Mouse (Mus musculus) embryonic facial prominence, embryonic 11.5 days (tissue): ENCODE measurements around the gene Jmy. TPM values are rescaled to one million over a fixed set of nuclear protein-coding genes. Genes with fewer than 3 reads are reported as not detected.

Experiments used
- ATAC-seq: fragments of 200-750 bp; cut with Nextera tagmentation; replicated peaks from 2 replicates; pipeline ENCODE4 v1.8.0; 2017; ENCODE audit warnings: low read depth; ENCODE audit not compliant: insufficient number of reproducible peaks, low FRiP score, low TSS enrichment
- DNase-seq: peaks from one replicate; pipeline ENCODE4 v3.0.0-alpha.2; 2015; ENCODE audit warnings: low spot score
- H3K27ac ChIP-seq: fragments of 300-500 bp; sonication (generic); replicated peaks from 2 replicates; pipeline ENCODE4 v1.5.1; 2014; ENCODE audit warnings: mild to moderate bottlenecking, low read depth, low read length, control low read depth
- H3K27me3 ChIP-seq: fragments of 300-500 bp; sonication (generic); 2 replicates; pipeline ENCODE4 v1.6.1; 2014; ENCODE audit warnings: mild to moderate bottlenecking, low read length, moderate library complexity, mixed read lengths; ENCODE audit not compliant: control insufficient read depth, insufficient read depth
- H3K36me3 ChIP-seq: fragments of 300-500 bp; sonication (generic); replicated peaks from 2 replicates; pipeline ENCODE4 v1.6.1; 2014; ENCODE audit warnings: low read depth, mild to moderate bottlenecking, low read length, moderate library complexity, mixed read lengths; ENCODE audit not compliant: control insufficient read depth, insufficient read depth
- H3K4me1 ChIP-seq: fragments of 300-500 bp; sonication (generic); 2 replicates; pipeline ENCODE4 v1.6.1; 2014; ENCODE audit warnings: low read length, mixed read lengths; ENCODE audit not compliant: control insufficient read depth, insufficient read depth
- H3K4me2 ChIP-seq: fragments of 300-500 bp; sonication (generic); 2 replicates; pipeline ENCODE4 v1.6.1; 2014; ENCODE audit warnings: low read depth, mild to moderate bottlenecking, control low read depth, low read length, moderate library complexity
- H3K4me3 ChIP-seq: fragments of 300-500 bp; sonication (generic); 2 replicates; pipeline ENCODE4 v1.5.1; 2014; ENCODE audit warnings: low read depth, low read length, control low read depth
- H3K9ac ChIP-seq: fragments of 300-500 bp; sonication (generic); replicated peaks from 2 replicates; pipeline ENCODE4 v1.6.1; 2014; ENCODE audit warnings: mild to moderate bottlenecking, control low read depth, low read length
- H3K9me3 ChIP-seq: fragments of 300-500 bp; sonication (generic); replicated peaks from 2 replicates; pipeline ENCODE4 v1.6.1; 2016; ENCODE audit warnings: mild to moderate bottlenecking, low read length, inconsistent platforms, mixed read lengths; ENCODE audit not compliant: control insufficient read depth
- WGBS: fragments of 180-500 bp; shearing (Covaris S2); extraction: QIAGEN DNeasy Blood & Tissue Kit; methylation state at CpG from one replicate; pipeline ENCODE4 v1.1.7; 2014; 5-methylcytosine and 5-hydroxymethylcytosine counted together
- polyA plus RNA-seq: library from polyadenylated mRNA; unstranded; fragments of >200 nt; fragmentation: Nextera tagmentation; extraction: Ambion mirVana; gene quantifications from 2 replicates; pipeline ENCODE4 v1.2.1, GENCODE M21; 2014

Gene Jmy
- polyA plus RNA-seq, 1 experiment from 2014 or later = 4.3 TPM

- Histone ChIP-seq H3K27me3 (no peaks in the 10 kb centered on the region), H3K9ac (no peak overlapping the region), H3K4me1 (no peaks in the 10 kb centered on the region), H3K27ac (no peak overlapping the region), H3K4me2 (no peak overlapping the region), H3K4me3 (no peak overlapping the region), H3K9me3 (no peaks in the 10 kb centered on the region), H3K36me3 (no peaks in the 10 kb centered on the region)
- DNase-seq (no peak), ATAC-seq (0 out of 2 replicates have a peak, but pooled peaks have one; percentile 52)
- 83% methylated on average over 3 of the region's 3 CpGs for WGBS
These were observed 59.4 kb downstream of the Jmy start for GRCm38 (mm10) chr13:93440167-93440566.

DNA sequence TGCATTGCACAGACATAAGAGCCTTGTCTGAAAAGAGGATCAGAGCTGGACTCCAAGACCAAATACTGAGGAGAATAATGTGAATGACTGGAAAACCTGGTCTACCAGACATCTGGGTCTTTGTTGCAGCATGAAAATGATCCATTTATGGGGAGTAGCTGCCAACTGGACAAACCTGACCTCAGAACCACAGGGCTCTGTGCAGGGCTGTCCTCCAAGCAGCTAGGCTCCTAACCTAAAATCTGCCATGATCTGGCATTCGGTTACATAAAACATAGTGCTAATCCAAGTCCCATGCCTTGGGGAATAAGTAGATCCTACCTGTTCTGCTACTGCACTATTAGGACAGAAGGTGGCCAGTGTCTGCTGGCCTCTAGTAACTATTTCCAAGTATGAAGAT, 70.4 kb downstream of the Jmy start:
- Histone ChIP-seq H3K27ac (no peak overlapping the region), H3K4me3 (no peak overlapping the region), H3K27me3 (no peaks in the 10 kb centered on the region), H3K36me3 (no peaks in the 10 kb centered on the region), H3K4me2 (no peak overlapping the region), H3K9me3 (no peaks in the 10 kb centered on the region), H3K9ac (no peak overlapping the region), H3K4me1 (no peaks in the 10 kb centered on the region)
- no peak for DNase-seq
- ATAC-seq = no peak
- WGBS = 96% methylated on average over 1 of the region's 1 CpGs

- Histone ChIP-seq H3K9ac (no peak overlapping the region), H3K27ac (no peak overlapping the region), H3K36me3 (no peaks in the 10 kb centered on the region), H3K27me3 (no peaks in the 10 kb centered on the region), H3K4me1 (no peaks in the 10 kb centered on the region), H3K9me3 (no peaks in the 10 kb centered on the region), H3K4me2 (no peak overlapping the region), H3K4me3 (no peak overlapping the region)
- DNase-seq (no peak), ATAC-seq (no peak)
- 92% methylated on average over 5 of the region's 5 CpGs for WGBS
These were observed 71.4 kb downstream of the Jmy start for GRCm38 (mm10) chr13:93427920-93428876.

- Histone ChIP-seq H3K9ac (no peak overlapping the region), H3K36me3 (no peaks in the 10 kb centered on the region), H3K27me3 (no peaks in the 10 kb centered on the region), H3K4me1 (no peaks in the 10 kb centered on the region), H3K27ac (no peak overlapping the region), H3K9me3 (no peaks in the 10 kb centered on the region), H3K4me3 (no peak overlapping the region), H3K4me2 (no peak overlapping the region)
- no peak for ATAC-seq
- DNase-seq = no peak
- 77% methylated on average over 2 of the region's 2 CpGs for WGBS
These were observed 76.4 kb downstream of the Jmy start for GRCm38 (mm10) chr13:93423224-93423623.

GRCm38 (mm10) chr13:93419779-93420178, 79.8 kb downstream of the Jmy start:
- Histone ChIP-seq H3K27me3 (no peaks in the 10 kb centered on the region), H3K9ac (no peak overlapping the region), H3K27ac (no peak overlapping the region), H3K36me3 (no peaks in the 10 kb centered on the region), H3K4me3 (no peak overlapping the region), H3K4me1 (no peaks in the 10 kb centered on the region), H3K9me3 (no peaks in the 10 kb centered on the region), H3K4me2 (no peak overlapping the region)
- WGBS = 80% methylated on average over 2 of the region's 2 CpGs
- ATAC-seq = no peak
- no peak for DNase-seq

DNA sequence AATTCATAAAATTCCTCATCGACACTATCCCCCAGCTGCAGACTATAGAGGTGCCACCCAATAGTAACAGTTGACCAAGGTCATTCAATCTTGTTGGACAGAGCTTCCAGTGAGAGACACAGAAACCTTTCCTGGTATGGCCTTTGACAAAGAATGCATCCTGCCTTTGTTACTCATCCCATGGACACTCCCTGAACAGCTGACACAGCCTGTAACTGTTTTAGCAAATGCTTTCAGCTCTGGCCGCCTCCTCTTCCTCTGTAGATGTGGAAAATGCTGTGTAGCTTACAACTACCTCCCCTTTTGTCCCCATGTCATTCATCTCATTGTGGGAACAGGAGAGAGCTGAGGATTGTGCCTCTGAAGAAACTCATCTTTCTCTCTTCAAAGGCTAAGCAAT, 81.3 kb downstream of the Jmy start:
- DNase-seq (no peak), ATAC-seq (no peak)
- Histone ChIP-seq H3K9ac (no peak overlapping the region), H3K4me3 (no peak overlapping the region), H3K27me3 (no peaks in the 10 kb centered on the region), H3K4me2 (no peak overlapping the region), H3K27ac (no peak overlapping the region), H3K9me3 (no peaks in the 10 kb centered on the region), H3K4me1 (no peaks in the 10 kb centered on the region), H3K36me3 (no peaks in the 10 kb centered on the region)
- WGBS = 84% methylated on average over 2 of the region's 2 CpGs

DNA sequence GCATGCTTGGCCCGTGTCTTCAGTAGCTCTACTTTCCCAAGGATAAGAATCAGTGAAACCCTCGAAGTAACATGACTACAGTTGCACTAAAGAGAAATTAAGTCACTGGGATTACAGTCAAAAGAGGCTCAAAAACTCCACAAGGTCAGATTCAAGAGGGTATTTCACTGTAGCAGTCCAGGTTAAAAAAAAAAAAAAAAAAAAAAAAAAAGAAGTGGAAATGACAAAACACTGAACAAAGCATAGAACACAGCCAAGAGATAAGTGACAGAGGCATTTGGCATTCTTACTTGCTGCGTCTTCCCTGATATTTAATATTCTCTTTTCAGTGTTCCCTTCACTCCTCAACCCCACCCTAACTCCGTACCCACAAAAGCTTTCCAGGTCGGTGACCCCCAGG, 84.6 kb downstream of the Jmy start:
- no peak overlapping the region for H3K4me2 ChIP-seq
- no peak for ATAC-seq
- no peak for DNase-seq
- no peaks in the 10 kb centered on the region for H3K36me3 ChIP-seq
- no peak overlapping the region for H3K4me3 ChIP-seq
- no peak overlapping the region for H3K27ac ChIP-seq
- no peaks in the 10 kb centered on the region for H3K9me3 ChIP-seq
- H3K4me1 ChIP-seq = no peaks in the 10 kb centered on the region
- H3K27me3 ChIP-seq = no peaks in the 10 kb centered on the region
- H3K9ac ChIP-seq = no peak overlapping the region
- WGBS = 89% methylated on average over 5 of the region's 5 CpGs

DNA sequence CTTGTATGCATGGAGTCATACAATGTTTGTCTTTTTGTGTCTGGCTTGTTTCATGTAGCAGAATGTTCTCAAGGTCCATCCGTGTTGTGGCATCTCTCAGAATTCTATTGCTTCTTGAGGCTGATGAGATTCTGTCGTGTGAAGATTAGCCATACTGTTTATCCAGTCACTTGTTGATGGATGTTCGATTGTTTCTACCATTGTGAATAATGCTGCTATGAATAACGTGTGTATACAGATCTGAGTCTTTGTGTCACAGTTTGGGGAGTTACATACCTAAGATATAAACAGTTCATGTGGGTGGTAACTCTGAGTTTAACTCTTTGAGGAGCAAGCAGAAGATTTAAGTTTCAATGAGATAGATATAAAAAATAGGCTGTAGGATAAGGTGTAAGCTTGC, 89.3 kb downstream of the Jmy start:
- ATAC-seq = no peak
- no peaks in the 10 kb centered on the region for H3K4me1 ChIP-seq
- WGBS = 82% methylated on average over 4 of the region's 4 CpGs
- no peaks in the 10 kb centered on the region for H3K36me3 ChIP-seq
- no peak for DNase-seq
- H3K9me3 ChIP-seq = no peaks in the 10 kb centered on the region
- no peak overlapping the region for H3K4me2 ChIP-seq
- no peak overlapping the region for H3K4me3 ChIP-seq
- H3K27ac ChIP-seq = no peak overlapping the region
- no peak overlapping the region for H3K9ac ChIP-seq
- H3K27me3 ChIP-seq = no peaks in the 10 kb centered on the region
